Mouse (Mus musculus) G1E-ER4 (cell line): ENCODE results near the gene Gadd45b. TPM values are rescaled to one million over a fixed set of nuclear protein-coding genes. Genes with fewer than 3 reads are reported as not detected.

ENCODE experiments used
- GATA1 ChIP-seq: IDR thresholded peaks from one replicate; pipeline ENCODE4 v1.8.0; 2012; ENCODE audit warnings: low read length, inconsistent platforms
- polyA plus RNA-seq: library from polyadenylated mRNA; stranded (reverse); fragments of >175 nt; gene quantifications from 2 replicates; pipeline ENCODE4 v1.2.3, GENCODE M21; 2012

Gadd45b gene
- polyA plus RNA-seq, 1 experiment = 1.3 TPM

DNA sequence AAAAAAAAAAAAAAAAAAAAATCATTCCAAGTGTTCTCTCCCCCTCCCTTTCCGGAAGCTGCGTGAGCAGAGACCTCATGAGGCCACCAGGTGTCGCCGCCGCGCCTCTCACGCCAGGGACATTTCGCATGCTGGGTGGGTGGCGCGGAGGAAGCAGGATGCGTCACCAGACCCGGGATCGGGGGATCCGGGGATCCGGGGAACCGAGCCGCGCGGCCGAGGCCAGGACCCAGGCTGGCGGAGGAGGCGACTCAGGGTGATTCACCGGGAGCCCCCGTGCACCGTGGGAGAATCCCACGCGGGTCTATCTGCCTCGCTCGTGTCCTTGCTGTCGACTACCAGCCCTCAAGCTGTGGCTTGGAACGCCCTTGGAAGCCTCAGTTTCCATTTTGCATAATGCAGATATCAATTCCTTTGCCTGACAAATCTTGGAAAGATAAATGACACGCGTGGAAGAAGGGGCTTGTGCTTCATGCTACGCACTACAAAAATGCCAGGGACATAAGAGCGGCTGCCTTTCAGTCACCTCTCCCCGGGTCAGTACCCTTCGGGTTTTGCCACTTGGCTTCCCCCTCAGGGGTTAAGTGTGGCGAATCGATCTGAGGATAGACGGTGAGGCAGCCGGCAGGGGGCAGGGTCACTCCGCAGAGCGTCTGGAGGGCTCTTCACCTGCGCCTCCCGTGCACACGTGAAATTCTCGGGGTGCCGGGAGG, 1.1 kb upstream of the Gadd45b start:
- TF ChIP-seq GATA1 = no peak

DNA sequence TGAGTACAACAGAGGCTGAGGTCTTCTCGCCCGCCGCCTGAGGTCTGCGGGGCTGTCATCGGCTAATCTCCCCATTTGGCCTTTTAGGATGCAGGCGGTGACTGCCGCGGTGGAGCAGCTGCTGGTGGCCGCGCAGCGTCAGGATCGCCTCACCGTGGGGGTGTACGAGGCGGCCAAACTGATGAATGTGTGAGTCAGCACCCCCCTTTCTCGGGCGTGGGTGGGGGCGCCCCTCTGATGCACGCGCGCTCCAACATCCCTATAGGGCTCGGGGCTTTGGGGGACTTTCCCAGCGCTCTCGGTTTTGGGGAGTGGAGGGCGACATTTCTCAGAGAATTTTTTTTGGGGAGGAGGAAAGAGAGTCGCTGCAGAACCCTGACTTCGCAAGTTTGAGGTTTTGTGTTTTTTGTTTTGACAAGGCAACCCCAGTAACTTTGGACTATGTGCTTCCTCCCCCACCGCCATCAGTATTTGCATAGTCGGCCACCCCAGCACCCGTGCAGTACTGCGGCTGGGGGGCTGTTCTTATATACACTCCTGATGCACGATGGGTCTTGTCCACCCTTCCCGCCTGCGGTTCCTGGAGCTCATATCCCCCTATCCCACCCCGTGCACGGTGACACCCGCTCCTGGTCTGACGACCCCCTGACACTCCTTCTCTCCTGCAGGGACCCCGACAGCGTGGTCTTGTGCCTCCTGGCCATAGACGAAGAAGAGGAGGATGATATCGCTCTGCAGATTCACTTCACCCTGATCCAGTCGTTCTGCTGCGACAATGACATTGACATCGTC, 684 bp downstream of the Gadd45b start:
- TF ChIP-seq GATA1 = no peak

DNA sequence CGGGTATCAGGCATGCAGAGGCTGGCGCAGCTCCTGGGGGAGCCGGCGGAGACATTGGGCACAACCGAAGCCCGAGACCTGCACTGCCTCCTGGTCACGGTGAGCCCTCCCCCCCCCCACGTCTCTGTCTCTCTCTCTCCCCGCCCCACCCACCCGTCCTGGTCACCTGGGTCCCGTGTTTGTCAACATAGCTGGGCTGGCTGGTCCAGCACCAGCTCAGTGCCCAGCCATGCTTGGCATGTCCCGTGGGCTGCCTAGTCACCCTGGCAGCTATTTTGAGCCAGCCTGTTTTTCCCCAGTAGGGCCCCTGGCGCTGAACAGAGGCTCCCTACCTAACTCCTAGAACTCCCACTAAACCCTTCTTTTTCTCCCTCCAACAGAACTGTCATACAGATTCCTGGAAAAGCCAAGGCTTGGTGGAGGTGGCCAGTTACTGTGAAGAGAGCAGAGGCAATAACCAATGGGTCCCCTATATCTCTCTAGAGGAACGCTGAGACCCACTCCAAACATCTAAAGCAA, 1.3 kb downstream of the Gadd45b start:
- TF ChIP-seq GATA1 = no peak

GRCm38 (mm10) chr10:80931695-80932094, 1.8 kb downstream of the Gadd45b start:
- no peak for TF ChIP-seq GATA1

- no peak for TF ChIP-seq GATA1
Observed at GRCm38 (mm10) chr10:80932206-80932605, 2.3 kb downstream of the Gadd45b start.

- TF ChIP-seq GATA1 = no peak
Observed at GRCm38 (mm10) chr10:80932700-80933420, 3.0 kb downstream of the Gadd45b start.

DNA sequence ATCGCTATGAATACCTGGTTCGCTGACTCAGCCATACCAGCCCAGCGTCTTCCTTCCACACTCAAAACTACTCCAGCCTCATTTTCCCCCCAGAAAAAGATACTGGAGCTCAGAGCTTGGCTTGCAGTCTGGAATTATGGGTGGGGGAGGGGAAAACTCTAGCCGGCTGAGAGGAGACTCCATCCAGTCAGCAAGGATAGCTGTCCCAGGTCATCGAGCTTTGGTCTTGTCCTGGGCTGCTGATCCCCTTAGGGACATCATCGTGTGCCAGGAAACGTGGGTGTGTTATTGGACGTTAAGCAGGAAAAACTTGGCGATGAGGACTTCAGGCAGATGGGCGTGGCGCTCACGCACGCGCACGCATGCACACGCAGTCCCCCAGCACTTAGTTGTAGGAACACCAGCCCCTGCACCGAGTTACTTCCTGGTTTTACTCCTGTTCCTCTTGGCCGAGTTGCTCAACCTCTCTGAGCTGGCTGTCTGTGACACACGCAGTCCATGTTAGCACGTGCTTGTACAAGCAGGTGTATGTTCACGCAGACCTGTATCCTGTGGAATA, 3.6 kb downstream of the Gadd45b start:
- no peak for TF ChIP-seq GATA1

- TF ChIP-seq GATA1 = no peak
Observed at GRCm38 (mm10) chr10:80934136-80934985, 4.5 kb downstream of the Gadd45b start.

- no peak for TF ChIP-seq GATA1
Observed at GRCm38 (mm10) chr10:80935241-80935640, 5.4 kb downstream of the Gadd45b start.

DNA sequence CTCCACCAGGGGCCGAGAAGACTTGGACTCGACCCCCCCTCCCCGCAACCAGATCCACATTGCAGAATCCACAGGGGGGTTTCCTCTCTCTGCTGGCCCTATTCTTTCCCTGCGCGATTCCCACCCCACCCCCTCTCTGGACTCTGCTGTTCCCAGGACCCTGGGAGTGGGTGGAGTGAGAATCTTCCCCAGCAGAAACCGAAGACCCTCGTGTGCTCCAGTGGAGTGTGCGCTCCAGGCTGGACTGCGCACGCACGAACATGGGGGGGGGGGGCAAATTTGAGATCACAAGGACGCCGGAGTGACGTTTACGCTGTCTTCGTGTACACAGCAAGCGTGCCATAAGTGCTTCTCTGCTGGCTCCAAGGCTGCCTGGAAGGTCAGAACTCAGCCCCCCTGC, 5.8 kb downstream of the Gadd45b start:
- TF ChIP-seq GATA1 = no peak

DNA sequence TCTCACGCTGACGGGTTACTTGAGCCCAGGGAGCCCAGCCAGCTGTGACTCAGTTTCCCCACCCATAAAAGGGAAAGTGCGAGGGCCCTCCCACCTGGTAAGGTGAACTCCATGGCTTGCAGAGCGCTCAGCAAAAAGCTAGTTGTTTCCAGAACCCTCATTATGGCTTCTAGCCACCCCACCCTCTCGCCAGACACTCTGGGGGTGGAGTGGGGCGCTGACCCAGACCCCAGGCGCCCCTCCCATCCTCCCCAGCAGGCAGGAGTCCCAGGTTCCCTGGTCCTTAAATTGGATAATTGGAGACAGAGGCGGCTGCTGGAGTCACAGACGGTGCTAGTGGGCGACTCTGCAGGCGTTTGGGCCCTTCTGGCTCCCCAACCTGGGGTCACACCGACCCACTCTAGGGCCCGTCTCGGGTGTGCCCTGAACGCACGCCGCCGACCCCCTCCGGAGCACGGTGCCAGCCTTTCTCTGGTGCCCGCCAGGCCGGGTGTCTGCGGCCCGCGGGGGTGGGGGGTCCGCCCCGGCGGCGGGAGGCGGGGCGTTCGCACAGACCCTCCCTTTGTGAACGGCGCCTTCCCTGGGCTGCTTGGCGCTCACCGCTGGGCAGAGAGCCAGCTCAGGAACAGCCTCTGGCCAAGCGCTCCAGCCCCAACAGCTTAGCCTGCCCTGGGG, 6.4 kb downstream of the Gadd45b start:
- no peak for TF ChIP-seq GATA1

GRCm38 (mm10) chr10:80936810-80937164, 6.9 kb downstream of the Gadd45b start:
- no peak for TF ChIP-seq GATA1

- no peak for TF ChIP-seq GATA1
Observed at GRCm38 (mm10) chr10:80937646-80938045, 7.8 kb downstream of the Gadd45b start.

DNA sequence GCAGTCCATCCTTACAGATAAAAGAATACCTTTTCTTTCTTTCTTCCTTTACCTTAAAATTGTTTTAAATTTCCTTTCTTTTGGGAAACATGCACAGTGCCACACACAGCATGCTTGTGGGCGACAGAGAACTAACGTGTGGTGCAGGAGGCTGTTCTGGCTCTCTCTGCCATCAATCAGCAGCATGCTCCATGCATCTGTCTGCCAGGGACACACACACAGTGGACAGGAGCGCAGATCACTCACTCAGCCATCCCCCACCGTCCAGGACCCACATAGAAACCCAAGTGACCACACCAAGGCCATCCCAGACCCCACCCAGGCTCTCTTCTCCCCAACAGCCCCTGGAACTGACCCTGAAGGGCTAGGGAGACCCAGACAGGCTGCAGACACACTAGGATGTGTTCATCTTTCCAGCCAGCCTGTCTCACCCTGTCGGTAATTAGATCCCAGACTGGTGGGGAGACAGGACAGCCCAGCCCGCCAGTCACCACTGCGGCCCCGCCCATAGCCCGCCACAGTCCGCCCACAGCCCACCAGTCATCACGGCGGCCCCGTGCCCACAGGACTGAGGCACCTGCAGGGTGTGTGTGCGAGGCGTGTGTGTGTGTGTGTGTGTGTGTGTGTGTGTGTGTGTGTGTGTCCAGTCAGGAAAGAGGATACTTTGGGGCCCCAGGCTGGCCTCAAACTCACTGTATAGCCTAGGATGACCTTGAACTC, 9.1 kb downstream of the Gadd45b start:
- no peak for TF ChIP-seq GATA1
